Mouse (Mus musculus) neural tube, embryonic 15.5 days (tissue): ENCODE data around the gene Nudcd3. TPM values are rescaled to one million over a fixed set of nuclear protein-coding genes. Genes with fewer than 3 reads are reported as not detected.

Experiments
- polyA plus RNA-seq: library from polyadenylated mRNA; unstranded; fragments of >200 nt; fragmentation: Nextera tagmentation; extraction: Ambion mirVana; gene quantifications from 2 replicates; pipeline ENCODE4 v1.2.1, GENCODE M21; 2015

Gene Nudcd3
- polyA plus RNA-seq, 1 experiment from 2014 or later = 62.4 TPM

Other genes starting within 250 kb of the Nudcd3 start
- 84.9 and 87.1 TPM in 2 replicates for gene Ykt6, start 244.7 kb downstream of the Nudcd3 start, polyA plus RNA-seq
- 113 and 140 TPM in 2 replicates for gene Camk2b, start 134.1 kb downstream of the Nudcd3 start, polyA plus RNA-seq
- 0.37 and 0.57 TPM in 2 replicates for gene A730071L15Rik, start 386 bp downstream of the Nudcd3 start, polyA plus RNA-seq
- gene Npc1l1, start 29.7 kb upstream of the Nudcd3 start, polyA plus RNA-seq = 0.09 and 0.11 TPM in 2 replicates
- 70.7 and 77.2 TPM in 2 replicates for gene Ddx56, start 67.4 kb upstream of the Nudcd3 start, polyA plus RNA-seq
- 110 and 114 TPM in 2 replicates for gene Tmed4, start 74.5 kb upstream of the Nudcd3 start, polyA plus RNA-seq
- 129 and 135 TPM in 2 replicates for gene Ogdh, start 91.2 kb upstream of the Nudcd3 start, polyA plus RNA-seq
- gene Zmiz2, start 188.7 kb upstream of the Nudcd3 start, polyA plus RNA-seq = 24.8 and 28.3 TPM in 2 replicates
- 4,598 and 4,773 TPM in 2 replicates for gene Ppia, start 215.0 kb upstream of the Nudcd3 start, polyA plus RNA-seq
- gene H2afv, start 244.0 kb upstream of the Nudcd3 start, polyA plus RNA-seq = 183 and 240 TPM in 2 replicates